Mouse (Mus musculus) liver, adult 2 months (tissue): ENCODE data around the gene Pygm.

Experiments used
- CTCF ChIP-seq: fragments of 200-500 bp; IDR thresholded peaks from 2 replicates; pipeline ENCODE4 v1.5.1; 2011; ENCODE audit warnings: low read depth, low read length, control low read depth
- POLR2A ChIP-seq: fragments of 200-500 bp; IDR thresholded peaks from 2 replicates; pipeline ENCODE4 v1.6.1; 2011; ENCODE audit warnings: low read length, control low read depth; ENCODE audit not compliant: insufficient read depth; ENCODE audit errors: extremely low read depth

GRCm38 (mm10) chr19:6422014-6422413 lies 37.8 kb downstream of the Pygm start:
- TF ChIP-seq CTCF (no peak), POLR2A (no peak)
